Mouse (Mus musculus): Measurements from ENCODE around the gene Stap1. TPM values are rescaled to one million over a fixed set of nuclear protein-coding genes. Genes with fewer than 3 reads are reported as not detected.

Stap1 gene
- polyA plus RNA-seq, 1 experiment: 0.02 TPM

DNA sequence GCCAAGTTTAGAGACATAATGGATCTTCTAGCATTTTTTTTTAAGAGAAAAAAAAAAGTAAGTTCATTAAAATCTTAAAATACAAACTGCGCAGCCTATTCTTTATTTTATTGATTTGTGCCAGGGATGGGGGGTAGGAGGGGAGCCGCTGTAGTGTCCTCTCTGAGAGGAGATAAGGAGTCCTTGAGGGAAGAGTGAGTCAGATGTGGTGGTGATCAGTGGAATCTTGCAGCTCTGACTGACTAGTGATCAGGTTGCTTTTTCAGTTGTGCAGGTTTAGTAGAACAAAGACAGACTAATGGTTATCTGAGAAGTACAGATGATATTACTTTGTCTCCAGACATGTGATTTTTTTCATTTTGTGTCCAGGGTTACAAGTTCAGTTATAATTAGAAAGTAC, 41.5 kb downstream of the Stap1 start:
- TF ChIP-seq CTCF (IDR thresholded peaks at IDR 0.05; ENCODE audit: extremely low read depth, insufficient read depth, low read length): no peak
- TF ChIP-seq POLR2A (IDR thresholded peaks at IDR 0.05; ENCODE audit: extremely low read depth, insufficient read depth, low read length): no peak
- Histone ChIP-seq H3K4me1 (ENCODE audit: control insufficient read depth, insufficient read depth, low read length) (no peaks in the 10 kb centered on the region), H3K27ac (ENCODE audit: insufficient read depth, low read length) (no peak overlapping the region), H3K4me3 (ENCODE audit: insufficient read depth, low read length) (no peak overlapping the region)

- Histone ChIP-seq H3K27ac (ENCODE audit: insufficient read depth, low read length) (no peak overlapping the region), H3K4me3 (ENCODE audit: insufficient read depth, low read length) (no peak overlapping the region), H3K4me1 (ENCODE audit: control insufficient read depth, insufficient read depth, low read length) (no peaks in the 10 kb centered on the region)
- TF ChIP-seq POLR2A (IDR thresholded peaks at IDR 0.05; ENCODE audit: extremely low read depth, insufficient read depth, low read length) (no peak), CTCF (IDR thresholded peaks at IDR 0.05; ENCODE audit: extremely low read depth, insufficient read depth, low read length) (no peak)
Observed at GRCm38 (mm10) chr5:86113997-86114396, 42.5 kb downstream of the Stap1 start.

DNA sequence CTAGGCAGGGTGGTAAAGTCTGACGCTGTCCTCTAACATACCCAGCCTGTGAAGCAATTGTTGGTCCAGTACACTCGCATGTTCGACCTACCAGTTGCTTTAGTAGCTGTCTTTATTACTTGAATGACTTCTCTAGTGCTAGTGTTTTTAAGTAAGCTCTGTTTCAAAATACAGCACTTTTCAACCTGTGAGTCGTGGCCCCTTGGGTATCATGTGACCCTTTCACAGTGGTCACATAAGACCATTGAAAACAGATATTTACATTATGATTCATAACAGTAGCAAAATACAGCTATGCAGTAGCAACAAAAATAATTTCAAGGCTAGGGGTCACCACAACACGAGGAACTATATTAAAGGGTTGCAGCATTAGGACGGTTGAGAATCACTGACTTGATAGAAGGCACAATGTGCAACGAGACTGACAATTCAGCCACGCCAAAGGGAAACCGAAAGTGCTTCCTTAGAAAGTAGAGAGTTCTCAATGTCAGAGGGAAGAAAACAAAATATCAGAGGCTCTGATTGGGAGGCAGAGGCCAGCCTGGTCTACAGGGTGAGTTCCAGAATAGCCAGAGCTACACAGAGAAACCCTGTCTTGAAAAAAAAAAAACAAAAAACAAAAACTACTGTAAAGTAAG, 47.0 kb downstream of the Stap1 start:
- H3K4me3 ChIP-seq (ENCODE audit: insufficient read depth, low read length): no peak overlapping the region
- no peak overlapping the region for H3K27ac ChIP-seq (ENCODE audit: insufficient read depth, low read length)
- TF ChIP-seq CTCF (IDR thresholded peaks at IDR 0.05; ENCODE audit: extremely low read depth, insufficient read depth, low read length) (no peak), POLR2A (IDR thresholded peaks at IDR 0.05; ENCODE audit: extremely low read depth, insufficient read depth, low read length) (no peak)
- H3K4me1 ChIP-seq (ENCODE audit: control insufficient read depth, insufficient read depth, low read length): no peaks in the 10 kb centered on the region

- H3K27ac ChIP-seq (ENCODE audit: insufficient read depth, low read length): no peak overlapping the region
- H3K4me1 ChIP-seq (ENCODE audit: control insufficient read depth, insufficient read depth, low read length): no peaks in the 10 kb centered on the region
- no peak for TF ChIP-seq POLR2A (IDR thresholded peaks at IDR 0.05; ENCODE audit: extremely low read depth, insufficient read depth, low read length)
- no peak for TF ChIP-seq CTCF (IDR thresholded peaks at IDR 0.05; ENCODE audit: extremely low read depth, insufficient read depth, low read length)
- no peak overlapping the region for H3K4me3 ChIP-seq (ENCODE audit: insufficient read depth, low read length)
Observed at GRCm38 (mm10) chr5:86128749-86129148, 57.2 kb downstream of the Stap1 start.

DNA sequence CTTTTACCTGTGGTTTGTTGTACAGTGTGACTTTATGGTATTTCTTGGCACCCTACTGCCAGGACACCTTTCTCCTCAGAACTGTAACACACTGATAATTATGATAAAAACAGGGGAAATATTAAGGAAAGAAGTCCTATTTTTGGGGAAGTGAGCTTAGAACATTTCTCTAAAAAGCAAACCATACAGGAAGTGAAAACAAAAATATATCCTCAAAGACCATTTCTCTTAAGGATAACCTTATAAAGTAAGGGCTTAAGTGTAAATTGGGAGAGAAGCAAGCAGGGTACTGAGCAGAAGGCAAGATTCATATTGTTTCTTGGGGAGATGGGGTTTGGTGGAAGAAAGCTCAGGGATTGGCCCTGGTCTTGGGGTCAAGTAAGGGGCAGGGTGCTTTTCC, 58.3 kb downstream of the Stap1 start:
- H3K4me3 ChIP-seq (ENCODE audit: insufficient read depth, low read length): no peak overlapping the region
- no peaks in the 10 kb centered on the region for H3K4me1 ChIP-seq (ENCODE audit: control insufficient read depth, insufficient read depth, low read length)
- no peak overlapping the region for H3K27ac ChIP-seq (ENCODE audit: insufficient read depth, low read length)
- TF ChIP-seq POLR2A (IDR thresholded peaks at IDR 0.05; ENCODE audit: extremely low read depth, insufficient read depth, low read length): no peak
- TF ChIP-seq CTCF (IDR thresholded peaks at IDR 0.05; ENCODE audit: extremely low read depth, insufficient read depth, low read length): no peak

Other genes starting within 250 kb of the Stap1 start
- gene Cenpc1, start 6.2 kb upstream of the Stap1 start, polyA plus RNA-seq (2012; rRNA removed): 13.1 and 13.3 TPM in 2 replicates
- gene Uba6, start 101.1 kb downstream of the Stap1 start, polyA plus RNA-seq (2012; rRNA removed): 6.4 and 7.3 TPM in 2 replicates
- not detected in 2 replicates for gene Gnrhr, start 126.2 kb downstream of the Stap1 start, polyA plus RNA-seq (2012; rRNA removed)
- gene Tmprss11c, start 217.6 kb downstream of the Stap1 start, polyA plus RNA-seq (2012; rRNA removed): not detected in 2 replicates